Mouse (Mus musculus): Measurements from ENCODE around the gene Ptprt.
"Not testable (repeated sequence)": the region's sequence is repeated elsewhere in the genome, so short reads cannot be mapped to it uniquely, and the experiment has no call there.

The Ptprt gene

GRCm38 (mm10) chr2:162197316-162197715 lies 463.6 kb downstream of the Ptprt start:
- no peak for DNase-seq (ENCODE audit: low spot score)

DNA sequence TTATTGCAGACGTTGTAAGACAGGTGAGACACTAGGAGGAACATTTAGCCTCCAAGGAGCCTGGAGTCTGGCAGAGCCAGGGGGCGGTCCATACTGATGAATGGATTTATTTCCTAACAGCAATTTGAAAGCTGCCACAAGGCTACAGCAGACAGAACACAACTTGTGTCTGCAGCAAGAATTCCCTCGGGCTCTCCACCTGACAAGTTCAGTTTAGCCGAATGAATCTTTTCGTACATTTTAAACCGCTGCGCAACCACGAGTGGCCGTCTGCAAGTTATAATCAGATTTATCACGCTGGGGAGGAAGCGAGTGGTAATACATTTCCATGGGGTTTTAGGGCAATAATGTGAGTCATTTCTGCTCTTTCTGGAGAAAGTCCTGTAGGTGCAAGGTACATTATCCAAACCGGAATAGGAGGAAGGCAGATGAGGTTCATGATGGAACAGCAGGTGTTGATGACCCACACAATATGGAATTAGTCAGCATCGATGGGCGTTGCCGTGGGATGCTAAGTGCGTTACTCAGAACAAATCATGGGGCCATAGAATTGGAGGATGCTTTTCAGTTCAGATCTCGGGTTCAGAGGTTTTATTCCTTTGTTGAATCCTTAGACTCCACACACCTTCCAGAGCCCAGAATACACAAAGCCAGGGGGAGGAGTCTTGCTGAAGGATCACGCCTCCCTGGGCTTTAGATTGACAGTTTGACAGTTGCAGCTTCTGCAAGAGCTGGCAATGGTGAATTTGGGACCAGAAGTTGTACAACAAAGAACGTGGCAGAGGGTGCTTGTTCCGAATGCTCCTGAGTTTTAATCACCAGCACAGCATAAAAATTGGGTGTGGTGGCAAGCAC lies 478.1 kb downstream of the Ptprt start:
- no peak for DNase-seq (ENCODE audit: low spot score)

GRCm38 (mm10) chr2:162181826-162182225 lies 479.1 kb downstream of the Ptprt start:
- DNase-seq (ENCODE audit: low spot score) = no peak

DNA sequence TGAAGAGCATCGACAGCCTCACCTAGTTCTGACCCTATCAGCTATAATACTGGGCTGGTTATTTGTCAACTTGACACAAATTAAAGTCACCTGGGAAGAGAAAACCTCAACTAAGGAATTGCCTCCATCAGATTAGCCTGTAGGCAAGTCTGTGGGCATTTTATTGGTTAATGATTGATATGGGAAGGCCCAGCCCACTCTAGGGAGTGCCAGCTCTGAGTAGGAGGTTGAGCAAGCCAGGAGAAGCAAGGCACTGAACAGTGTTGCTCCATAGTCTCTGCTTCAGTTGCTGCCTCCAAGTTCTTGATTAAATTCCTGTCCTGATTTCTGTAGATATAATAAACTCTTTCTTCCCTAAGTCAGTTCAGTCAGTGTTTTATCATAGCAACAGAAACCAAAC lies 488.4 kb downstream of the Ptprt start:
- no peak for DNase-seq (ENCODE audit: low spot score)

DNA sequence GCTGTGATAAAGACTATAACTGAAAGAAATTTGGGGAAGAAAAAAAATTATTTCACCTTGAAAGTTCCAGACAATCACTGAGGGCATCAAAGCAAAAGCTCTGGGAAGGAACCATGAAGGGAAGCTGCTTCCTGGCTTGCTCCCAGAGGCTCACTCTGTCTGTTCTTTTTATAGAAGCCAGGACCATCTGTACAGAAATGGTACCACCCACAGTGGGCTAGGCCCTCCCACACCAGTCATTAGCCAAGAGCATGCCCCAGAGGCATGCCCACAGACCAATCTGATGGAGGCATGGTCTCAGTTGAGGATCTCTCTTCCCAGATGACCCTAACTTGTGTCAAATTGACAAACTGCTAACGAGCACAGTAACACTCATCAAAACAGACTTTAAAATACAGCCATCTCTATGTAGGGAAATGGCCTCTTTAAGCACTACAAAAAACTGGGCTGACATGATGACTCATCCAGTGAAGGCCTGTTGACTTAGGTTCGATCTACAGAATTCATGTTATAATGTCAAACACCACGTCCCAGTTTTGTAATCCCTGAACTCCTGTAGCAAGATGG lies 519.0 kb downstream of the Ptprt start:
- DNase-seq (ENCODE audit: low spot score) = no peak

DNA sequence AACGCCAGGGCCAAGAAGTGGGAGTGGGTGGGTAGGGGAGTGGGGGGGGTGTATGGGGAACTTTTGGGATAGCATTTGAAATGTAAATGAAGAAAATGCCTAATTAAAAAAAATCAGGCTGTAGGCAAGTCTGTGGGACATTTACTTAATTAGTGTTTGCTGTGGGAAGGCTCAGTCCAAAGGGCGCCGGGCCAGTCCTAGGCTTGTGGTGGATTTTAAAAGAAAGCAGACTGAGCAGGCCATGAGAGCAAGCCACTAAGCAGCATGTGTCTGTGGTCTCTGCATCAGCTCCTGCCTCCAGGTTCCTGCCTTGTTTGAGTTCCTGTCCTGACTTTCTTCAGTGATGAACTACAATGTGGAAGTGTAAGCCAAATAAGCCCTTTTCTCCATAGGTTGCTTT lies 524.8 kb downstream of the Ptprt start:
- not testable (repeated sequence) for DNase-seq (ENCODE audit: low spot score)

- DNase-seq (ENCODE audit: low spot score) = no peak
These were observed 529.2 kb downstream of the Ptprt start for GRCm38 (mm10) chr2:162131607-162132304.

GRCm38 (mm10) chr2:162129896-162130295 lies 531.1 kb downstream of the Ptprt start:
- no peak for DNase-seq (ENCODE audit: low spot score)

DNA sequence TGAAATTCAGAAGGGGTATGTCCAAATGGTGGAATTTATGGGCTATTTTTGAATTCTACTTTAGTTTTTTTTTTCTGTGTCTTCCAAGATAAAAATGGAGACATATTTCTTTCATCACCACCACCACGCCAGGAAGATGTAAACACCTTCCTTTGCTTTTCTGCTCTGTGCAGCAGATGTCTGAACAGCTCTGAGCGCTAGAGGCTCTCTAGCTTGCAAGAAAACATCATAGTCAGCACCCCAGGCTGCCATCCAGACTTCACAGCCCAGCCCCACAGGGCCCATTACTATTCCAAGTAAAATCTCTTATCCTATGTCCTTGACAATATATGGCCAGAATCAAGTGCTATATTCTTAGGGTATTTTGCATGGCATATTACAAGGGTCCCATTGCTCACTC lies 542.9 kb downstream of the Ptprt start:
- no peak for DNase-seq (ENCODE audit: low spot score)

- no peak for DNase-seq (ENCODE audit: low spot score)
These were observed 578.6 kb downstream of the Ptprt start for GRCm38 (mm10) chr2:162082391-162082790.

DNA sequence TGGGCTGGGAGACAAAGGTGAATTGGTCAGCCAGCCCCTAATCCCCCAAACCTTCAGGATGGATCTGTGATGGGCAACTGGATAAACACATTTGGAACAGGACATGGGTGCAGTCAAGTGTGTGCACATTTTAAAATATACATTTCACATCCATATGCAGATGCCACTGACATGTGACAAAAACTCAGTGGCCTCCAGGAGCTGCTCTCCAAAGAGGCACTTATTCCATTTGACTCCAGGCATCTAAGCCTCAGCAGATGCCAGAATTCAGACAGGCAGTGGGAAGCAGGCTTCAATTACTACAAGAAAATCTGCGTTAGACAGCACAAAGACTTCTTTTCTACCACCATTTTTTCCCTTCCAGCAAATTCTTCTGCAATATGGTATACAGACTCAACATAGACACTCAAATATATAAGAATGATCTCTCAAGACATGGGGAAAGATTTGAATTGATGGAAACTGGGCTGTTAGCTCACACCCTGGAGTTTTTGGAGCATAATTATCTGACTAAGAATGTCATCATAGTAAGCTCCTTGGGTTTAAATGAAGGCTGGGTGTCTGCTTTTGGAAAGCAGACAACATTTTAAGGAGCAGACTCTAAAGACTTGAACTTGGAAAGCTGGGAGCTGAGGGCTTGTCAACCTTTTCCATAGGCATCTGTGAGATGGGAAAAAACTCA lies 580.1 kb downstream of the Ptprt start:
- DNase-seq (ENCODE audit: low spot score) = no peak

GRCm38 (mm10) chr2:162078571-162079280 lies 582.2 kb downstream of the Ptprt start:
- no peak for DNase-seq (ENCODE audit: low spot score)

DNA sequence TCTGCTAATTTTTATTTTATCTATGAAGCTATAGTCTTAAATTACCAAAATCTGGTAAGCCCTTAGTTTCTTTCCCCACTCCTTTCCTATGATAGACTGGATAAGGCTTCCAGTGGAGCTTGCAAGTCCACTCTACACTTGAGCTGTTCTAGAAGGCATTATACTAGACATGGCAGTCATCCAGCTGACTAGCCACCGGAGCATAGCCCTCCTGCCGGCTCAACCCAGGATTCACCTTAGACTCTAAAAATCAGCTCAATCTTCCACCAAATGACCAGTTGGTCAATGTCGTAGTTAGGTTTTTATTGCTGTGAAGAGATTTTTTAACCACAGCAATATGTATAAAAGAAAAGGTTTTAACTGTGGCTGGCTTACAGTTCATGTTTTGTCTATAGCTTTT lies 608.1 kb downstream of the Ptprt start:
- no peak for DNase-seq (ENCODE audit: low spot score)

GRCm38 (mm10) chr2:162050198-162050597 lies 610.7 kb downstream of the Ptprt start:
- DNase-seq (ENCODE audit: low spot score) = no peak

GRCm38 (mm10) chr2:162035615-162036014 lies 625.3 kb downstream of the Ptprt start:
- DNase-seq (ENCODE audit: low spot score) = no peak

- no peak for DNase-seq (ENCODE audit: low spot score)
These were observed 629.3 kb downstream of the Ptprt start for GRCm38 (mm10) chr2:162031636-162032035.

DNA sequence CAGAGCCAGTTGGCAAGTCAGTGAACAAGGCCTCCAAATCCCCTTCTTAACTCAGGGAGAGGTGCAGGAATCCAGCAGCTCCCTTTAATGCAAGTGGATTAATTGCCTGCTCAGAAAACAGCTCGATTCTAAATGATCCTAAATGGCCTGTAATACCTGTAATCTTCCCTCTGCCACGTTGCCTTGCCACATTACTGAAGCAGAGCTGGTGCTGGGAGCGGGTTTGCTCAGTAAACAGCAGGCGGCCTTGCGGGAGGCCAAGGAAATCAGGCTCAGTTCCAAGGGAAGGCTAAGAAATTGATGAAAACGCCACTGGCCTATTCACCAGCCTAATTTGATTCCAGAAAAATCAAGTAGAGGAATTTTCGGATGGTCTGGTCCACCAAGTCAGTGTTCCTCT lies 659.9 kb downstream of the Ptprt start:
- no peak for DNase-seq (ENCODE audit: low spot score)

DNA sequence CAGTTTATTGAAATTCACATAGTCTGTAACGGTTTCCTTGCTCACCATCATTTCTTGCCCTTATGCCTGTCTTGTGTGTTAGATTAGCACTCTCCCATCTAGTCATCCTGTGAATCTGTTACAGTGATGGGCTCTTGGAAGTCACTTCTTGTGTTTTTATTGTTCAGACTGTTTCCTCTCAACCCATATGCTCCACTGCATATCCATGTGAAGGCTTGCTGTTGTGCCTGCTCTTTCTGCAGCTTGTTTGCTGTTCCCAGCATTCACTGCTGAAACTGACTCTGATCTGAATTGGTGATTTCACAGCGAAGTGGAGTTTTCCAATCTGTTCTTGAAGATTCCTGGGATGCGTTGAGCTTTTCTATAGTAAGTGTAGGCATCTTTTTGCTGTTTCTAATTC lies 678.6 kb downstream of the Ptprt start:
- DNase-seq (ENCODE audit: low spot score) = no peak

- DNase-seq (ENCODE audit: low spot score) = no peak
These were observed 699.5 kb downstream of the Ptprt start for GRCm38 (mm10) chr2:161961179-161962163.

DNA sequence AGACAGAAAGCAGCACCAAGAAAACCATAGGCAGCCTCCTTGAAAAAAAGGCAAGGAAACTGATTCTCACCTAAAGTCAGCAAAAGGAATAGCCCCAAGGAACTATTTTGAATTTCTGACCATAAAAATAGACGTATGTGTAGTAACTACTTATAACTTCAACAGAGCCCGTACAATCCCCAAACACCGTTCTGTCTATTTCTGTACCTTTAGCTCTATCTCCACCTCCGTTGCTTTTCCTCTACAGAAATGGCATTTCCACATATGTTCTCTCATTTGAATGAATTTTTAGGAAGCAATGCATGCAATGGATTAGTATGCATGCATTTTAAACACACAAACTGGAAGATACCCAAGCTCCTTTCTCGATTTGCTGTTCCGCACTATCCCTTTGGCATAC lies 715.5 kb downstream of the Ptprt start:
- DNase-seq (ENCODE audit: low spot score) = no peak

- no peak for DNase-seq (ENCODE audit: low spot score)
These were observed 716.3 kb downstream of the Ptprt start for GRCm38 (mm10) chr2:161944689-161945088.

Measured in yolk sac, embryonic 10.5 days (tissue).